Mouse (Mus musculus) heart, adult 18-20 months (tissue): ENCODE data around the gene Mdfic. TPM values are rescaled to one million over a fixed set of nuclear protein-coding genes. Genes with fewer than 3 reads are reported as not detected.
A peak's percentile ranks its signal among the peaks of the same experiment; 100 is the strongest.

Source experiments
- DNase-seq, 2 experiments: peaks; one replicate each; pipeline ENCODE4 v3.0.0; 2021 to 2022; ENCODE audit warnings: mixed read lengths in 1 of 2
- total RNA-seq, 2 experiments: library from RNA; stranded (reverse); gene quantifications; 2 replicates each; pipeline ENCODE4 v1.2.3; 2021

Mdfic gene
- total RNA-seq, 2 experiments from 2014 or later = 15.2 to 17.2 TPM

DNA sequence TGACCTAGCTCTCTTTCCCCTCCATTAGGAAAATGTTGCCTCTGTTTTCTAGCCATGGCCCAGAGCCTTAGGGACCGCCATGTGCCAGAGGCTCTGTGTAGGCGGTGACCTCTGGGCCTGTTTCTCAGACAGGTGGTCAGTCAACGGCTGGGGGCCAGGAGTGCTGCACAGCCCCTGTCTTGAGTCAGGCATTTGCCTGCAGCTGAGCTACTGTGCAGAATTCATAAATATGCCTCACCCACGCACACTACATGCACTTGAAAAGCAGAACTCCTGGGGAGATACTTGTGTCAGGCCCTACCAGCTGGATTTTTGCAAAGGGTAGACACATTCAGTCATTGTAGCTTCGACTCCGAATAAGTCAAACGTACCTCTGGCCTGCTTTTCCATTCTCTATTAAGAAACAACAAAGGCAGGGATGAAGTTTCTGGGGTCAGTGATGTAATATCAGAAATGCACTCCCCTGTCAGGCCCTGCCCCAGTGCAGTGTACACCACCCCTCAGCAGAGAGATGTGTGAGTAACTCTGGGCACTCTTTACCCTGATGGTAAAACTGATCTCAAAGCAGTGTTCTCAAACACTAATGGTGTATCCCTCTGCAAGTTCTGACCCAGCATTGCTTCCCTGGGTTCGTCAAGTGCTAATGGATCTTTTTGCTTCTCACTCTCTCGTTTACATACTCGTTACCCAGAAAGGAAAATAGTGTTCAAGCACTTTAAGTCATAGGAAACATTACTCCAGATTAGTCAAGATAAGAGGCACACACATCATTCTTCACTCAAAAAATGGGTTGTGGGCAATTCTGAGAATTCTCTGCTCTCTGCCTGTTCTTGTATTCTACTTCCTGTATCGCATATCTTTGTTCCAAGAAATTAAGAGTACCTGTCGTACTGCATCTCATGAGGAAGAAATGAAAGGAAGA, 72.5 kb downstream of the Mdfic start:
- DNase-seq = peak; percentile 37 to 41

DNA sequence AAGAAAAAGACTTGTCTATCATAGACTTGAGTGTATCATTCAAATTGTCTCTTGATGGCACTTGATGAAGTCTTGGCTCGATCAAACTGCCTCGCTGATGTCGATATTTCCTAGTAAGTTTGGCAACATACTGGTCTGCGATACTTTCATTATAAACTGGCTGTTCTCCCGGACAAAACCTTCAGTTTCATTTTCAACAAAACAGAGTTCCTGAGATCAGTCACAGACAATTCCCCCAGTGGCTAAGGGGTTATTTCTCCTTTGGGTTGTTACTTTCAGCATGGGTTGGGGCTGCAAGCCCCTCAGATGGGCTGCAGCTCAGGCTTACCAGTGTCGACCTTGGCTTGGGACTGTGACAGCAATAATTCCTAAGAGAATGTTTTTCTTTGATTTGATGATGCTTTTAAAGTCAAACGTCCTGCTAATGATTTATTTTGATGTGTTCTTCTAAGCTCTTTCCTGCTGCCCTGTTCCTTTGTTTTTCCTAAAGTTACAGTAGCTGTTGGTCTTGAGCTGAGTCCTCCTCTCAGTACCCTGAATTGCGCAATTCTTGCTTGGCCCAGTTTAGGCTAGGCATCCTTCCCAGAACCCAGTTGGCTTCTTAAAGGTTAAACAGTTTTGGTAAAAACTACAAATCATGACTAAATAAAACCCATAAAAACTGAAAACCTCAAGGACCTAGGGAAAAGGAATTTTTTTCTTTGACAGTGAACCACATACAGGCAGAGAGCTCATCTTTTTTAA, 73.3 kb downstream of the Mdfic start:
- DNase-seq = peak; percentile 77 to 82

DNA sequence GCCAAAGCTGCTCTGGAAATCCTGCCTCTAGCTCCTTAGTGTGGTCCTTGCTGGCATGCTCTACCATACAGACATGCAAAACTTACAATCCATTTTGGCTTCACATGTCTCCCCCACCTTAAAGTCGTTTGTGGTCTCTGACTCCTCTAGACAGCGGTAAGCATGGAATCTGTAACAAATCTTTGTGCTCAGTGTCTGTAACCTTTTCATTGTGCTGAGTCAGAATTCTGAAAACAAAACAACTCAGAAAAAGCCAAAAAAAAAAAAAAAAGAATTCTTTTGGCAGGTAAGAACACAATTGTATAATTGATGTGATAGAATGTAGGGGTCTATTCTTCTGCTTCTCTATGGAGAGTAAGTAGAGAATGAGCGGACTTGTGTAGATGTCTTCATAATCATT, 74.3 kb downstream of the Mdfic start:
- no peak for DNase-seq

DNA sequence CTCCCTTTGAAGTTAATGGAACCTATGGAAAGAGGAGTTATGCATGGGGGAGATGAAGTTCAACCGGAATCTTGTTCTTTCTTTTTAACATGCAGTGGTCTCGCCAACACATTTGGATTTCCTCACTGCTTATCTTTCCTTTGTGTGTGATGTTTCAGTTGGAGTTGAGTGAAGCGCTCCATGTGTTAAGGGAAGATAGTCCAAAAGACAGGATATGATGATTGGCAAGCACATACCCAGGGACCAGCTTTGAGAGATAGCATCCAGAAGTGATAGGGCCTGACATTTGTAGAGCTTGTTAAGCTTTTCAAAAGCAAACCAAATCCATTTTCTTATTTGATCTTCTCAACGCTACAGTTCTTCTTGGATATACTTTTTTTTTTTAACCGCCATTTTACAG, 86.9 kb downstream of the Mdfic start:
- peak in 1 of 2 experiments; percentile 14 for DNase-seq

DNA sequence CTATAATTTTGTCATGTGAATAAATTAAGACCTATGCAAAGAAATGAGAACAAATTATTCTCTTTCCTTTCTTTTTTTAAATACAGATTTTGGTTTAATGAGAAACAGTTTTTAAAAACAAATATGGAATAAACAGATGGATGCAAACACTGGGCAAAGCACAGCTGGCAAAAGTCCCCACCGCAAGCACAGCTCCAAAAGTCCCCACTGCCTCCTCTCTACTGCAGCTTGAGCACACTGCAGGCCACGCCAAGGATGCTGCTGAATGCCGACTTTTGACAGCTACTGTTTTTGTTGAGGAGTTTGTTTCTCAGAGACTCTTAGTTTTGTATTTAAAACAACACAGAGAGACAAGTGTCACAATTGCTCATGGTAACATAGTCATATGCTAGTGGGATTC, 104.8 kb downstream of the Mdfic start:
- DNase-seq = no peak

DNA sequence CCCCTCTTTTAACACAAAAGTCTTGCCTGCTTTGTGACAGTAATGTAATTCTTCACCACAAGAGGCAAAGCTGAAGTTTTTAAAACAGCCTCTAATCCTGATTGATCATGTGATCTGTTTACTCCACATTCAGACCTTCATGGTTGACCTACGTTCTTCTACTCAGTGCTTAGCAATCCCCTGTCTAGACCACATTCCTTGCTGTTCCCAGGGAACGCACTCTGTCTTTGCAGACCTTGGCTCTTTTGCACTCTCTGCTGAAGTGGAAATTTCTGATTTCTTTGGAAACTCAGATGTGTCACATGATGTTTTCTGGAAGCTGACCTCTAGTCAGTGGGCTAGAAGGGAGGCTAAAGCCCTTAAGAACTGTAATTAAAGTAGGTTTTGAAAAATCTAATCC, 109.4 kb downstream of the Mdfic start:
- no peak for DNase-seq

DNA sequence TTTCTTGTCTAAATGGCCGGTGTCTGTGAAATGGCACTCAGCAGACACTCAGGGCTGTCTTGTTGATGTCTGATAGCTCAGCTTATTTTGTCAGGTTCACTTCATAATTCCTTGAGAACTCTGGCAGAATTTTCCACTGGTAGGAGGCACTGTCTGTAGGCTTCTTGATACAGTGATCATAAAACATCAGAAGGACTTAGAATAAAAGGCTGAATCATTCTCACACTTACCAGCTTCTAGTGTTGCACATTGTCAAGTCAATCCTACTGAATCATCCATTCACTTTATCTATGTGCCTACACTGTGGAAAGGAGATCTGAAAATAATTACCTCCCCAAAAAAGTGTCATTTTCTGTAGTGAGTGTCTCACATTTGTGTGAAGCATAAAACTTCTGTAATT, 110.2 kb downstream of the Mdfic start:
- DNase-seq = no peak

DNA sequence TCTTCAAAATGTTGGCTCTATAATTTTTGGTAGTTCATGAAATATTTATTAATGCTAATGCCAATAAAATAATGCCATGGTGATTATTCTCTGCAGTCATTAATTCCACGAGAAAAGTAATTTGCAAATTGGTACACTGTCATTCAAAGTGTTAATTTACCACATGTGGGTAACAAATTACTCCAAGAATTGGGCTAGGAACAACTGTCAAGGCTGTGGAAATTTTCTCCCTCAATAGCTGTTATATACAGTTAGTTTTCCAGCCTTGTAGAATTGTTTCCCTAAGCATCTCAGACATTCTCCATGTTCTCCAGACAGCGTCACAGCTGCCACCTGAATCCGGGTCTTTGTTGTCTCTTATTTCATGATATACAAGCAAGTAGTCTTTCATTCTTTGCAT, 117.2 kb downstream of the Mdfic start:
- DNase-seq = no peak

DNA sequence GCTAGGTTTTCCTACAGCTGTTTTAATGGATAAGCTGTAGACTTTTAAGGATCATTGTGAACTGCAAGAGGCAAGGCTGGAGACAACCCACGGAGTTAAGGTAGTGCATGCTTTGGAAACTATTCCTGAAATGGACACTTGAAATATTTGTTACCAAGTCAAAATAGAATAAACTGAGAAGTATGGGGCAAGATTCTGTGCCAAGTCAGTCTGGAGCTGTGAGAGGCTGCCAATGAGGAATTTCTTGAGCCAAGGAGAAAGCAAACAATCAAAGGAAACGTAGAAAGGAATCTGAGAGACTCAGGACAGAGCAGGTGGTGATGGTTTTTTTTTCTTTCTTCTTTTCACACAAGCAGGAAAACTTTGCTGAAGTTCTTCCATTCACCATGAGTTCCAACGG, 119.4 kb downstream of the Mdfic start:
- DNase-seq = no peak

DNA sequence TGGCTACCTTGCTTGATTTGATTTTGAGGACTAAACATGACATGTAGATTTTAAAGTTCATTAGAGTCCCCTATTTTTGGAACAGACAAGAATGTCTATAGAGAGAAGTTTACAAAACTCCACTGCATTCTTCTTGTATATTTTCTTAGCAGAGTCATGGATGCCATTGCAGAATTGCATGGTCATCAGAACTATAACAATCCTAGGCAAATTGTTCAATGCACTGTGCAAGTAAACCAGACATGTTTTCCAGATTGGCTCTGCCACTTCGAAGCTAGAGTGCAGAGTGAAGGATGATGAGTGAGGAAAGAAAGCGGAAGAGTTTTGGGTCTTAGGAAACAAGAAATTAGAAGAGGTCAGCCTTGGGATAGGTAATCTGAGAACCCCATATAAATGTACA, 120.0 kb downstream of the Mdfic start:
- no peak for DNase-seq

DNA sequence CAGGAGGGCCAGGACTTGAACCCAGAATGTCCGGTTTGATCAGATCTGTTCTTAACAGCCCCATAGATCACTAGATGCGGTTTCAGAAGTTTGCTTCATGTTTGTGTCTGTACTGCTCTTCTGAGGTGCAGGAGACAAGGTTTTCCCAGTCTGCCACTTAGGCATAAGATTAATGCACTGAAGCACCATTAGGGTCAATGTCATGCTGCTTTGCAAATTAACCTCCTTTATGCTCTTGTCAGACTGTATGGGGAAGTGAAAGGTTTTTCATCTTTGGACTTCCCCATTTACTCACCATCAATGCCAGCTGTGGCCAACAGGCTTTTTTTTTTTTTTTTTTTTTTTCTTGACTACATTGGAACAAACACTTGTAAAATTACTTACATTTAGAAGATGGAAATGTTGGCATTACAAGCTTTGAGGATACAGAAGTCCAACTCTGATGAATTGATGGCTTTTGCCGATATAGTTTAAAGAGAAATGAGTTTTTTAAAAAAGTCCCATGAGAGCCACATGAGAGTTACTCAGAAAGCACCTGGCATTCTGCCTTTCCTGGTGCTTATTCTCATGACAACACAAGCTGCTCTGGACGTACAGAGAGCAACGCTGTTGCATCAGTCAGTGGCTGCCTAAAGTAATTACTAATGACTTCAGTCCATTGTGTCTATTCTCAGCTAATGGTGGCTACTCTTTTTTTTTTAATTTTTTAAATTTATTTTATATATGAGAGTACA, 121.2 kb downstream of the Mdfic start:
- DNase-seq = peak; percentile 11 to 20

DNA sequence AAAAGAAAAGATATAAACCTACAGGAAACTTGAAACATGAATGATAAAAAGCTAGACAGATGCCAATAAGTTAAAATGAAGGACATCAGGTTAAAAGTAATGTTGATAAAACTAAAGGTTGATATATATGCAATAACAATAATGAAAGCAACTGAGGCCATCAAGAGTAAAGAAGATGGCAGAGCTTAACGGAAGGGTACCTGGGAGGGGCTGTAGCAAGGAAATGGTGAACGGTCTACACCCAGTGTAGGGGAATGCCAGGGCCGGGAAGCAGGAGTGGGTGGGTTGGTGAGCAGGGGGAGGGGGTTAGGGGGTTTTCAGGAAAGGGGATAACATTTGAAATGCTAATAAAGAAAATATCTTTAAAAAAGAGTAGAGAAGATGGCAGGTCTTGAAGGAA, 122.8 kb downstream of the Mdfic start:
- no peak for DNase-seq

DNA sequence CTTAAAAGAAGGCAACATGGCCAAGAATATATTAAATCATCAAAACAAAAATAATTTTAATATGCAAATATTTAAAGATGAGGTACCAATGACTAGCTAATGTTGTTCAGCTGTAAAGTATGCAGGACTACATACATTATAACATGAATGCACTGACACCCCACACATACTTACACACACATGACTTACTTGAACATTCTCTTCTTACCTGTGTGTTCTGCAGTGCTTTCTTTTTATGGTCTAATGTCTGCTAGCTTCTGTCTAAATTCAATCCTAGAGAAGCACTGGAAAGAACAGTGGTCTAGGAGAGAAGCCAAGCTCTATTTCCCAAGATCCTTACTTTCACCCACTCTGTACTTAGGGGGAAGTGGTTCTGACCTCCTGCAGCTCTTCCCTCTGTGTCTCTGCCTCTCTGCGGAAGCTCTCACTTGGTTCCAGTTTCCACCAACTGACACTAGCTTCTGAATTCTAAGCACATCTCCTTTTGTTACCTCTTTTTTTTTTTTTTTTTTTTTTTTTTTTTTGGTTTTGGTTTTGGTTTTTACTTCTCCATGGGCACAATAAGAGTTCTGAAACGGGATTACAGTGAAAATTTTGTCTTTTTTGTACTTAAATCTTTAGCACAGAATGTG, 125.4 kb downstream of the Mdfic start:
- DNase-seq = peak in 1 of 2 experiments; percentile 49
